Mouse (Mus musculus) left cerebral cortex, adult 6 months (tissue): ENCODE data around the gene Ccng2. TPM values are rescaled to one million over a fixed set of nuclear protein-coding genes. Genes with fewer than 3 reads are reported as not detected.

ENCODE experiments used
- long read RNA-seq, 2 experiments: library from polyadenylated mRNA; unstranded; transcript quantifications; one replicate each; pipeline ENCODE4 v2.0.0; 2019 to 2020
- polyA plus RNA-seq: library from polyadenylated mRNA; unstranded; fragments of <200 nt; fragmentation: Nextera tagmentation; gene quantifications from 2 replicates; pipeline ENCODE4 v1.2.3, GENCODE M21; 2021

The Ccng2 gene
- polyA plus RNA-seq, result 7.6 and 19.3 TPM in 2 replicates
- long read RNA-seq, experiment 1, transcript Ccng2-201 (8 exons, 2,810 nt), result major isoform, 23 of 54 reads
- long read RNA-seq, experiment 1, transcript Ccng2-202 (7 exons, 2,570 nt), result minor isoform, 17 of 54 reads
- long read RNA-seq, experiment 1, partial matches to known transcripts, result 8 of 54 reads
- long read RNA-seq, experiment 1, other reads (novel, unspliced or antisense), result 6 of 54 reads
- long read RNA-seq, experiment 2, partial matches to known transcripts, result 13 of 20 reads
- long read RNA-seq, experiment 2, other reads (novel, unspliced or antisense), result 1 of 20 reads

DNA sequence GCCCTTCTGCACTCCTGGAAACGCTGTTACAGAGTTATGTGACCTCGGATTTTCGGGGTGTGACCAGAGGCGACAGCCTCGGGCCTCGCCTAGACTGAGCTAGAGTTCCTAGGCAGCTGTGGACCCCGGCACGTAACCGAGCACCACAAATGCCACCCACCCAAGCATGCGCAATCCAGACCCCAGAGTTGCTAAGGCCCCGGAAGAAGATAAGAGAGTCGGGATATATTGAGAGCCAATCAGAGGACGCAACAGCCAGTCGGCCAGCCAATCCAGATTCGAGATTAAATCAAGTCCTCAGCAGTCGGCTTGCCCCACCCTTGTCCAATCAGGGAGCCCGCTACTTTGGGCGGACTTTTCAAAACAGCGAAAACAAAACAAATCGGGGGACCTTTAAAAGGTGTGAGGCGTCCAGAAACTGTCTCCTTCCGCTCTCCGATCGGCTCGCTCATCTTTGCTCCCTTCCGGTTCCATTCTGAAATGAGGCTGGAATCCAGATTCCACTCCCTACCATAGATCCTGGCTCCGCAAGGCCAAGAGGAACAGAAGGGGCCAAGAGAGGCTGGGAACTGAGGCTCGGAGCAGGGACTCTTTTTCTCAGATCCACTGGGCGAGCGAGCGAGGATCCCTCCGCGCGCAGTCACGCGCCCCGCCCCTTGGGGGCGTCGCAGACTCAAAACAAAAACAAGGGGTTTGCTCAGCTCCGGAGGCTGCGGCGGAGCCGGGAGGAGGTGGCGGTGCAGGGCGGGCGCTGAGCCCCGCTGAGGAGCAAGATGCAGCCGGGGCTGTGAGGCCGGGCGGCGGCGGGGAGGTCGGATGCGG, at the start of gene Ccng2:
Ccng2 (plus strand) TSS at position 375 of the 822 bp plus-strand sequence.

Other genes starting within 250 kb of the Ccng2 start
- 5.5 and 8.7 TPM in 2 replicates for gene Sowahb, start 222.2 kb upstream of the Ccng2 start, polyA plus RNA-seq
- 56.7 and 64.0 TPM in 2 replicates for gene Sept11, start 173.8 kb upstream of the Ccng2 start, polyA plus RNA-seq
- 41.7 and 189 TPM in 2 replicates for gene Ccni, start 60.8 kb upstream of the Ccng2 start, polyA plus RNA-seq
- gene 2010109A12Rik, start 60.7 kb upstream of the Ccng2 start, polyA plus RNA-seq, result 0.13 and 0.36 TPM in 2 replicates